Mouse (Mus musculus) heart, postnatal 0 days (tissue): ENCODE measurements around the gene Sh3gl2. TPM values are rescaled to one million over a fixed set of nuclear protein-coding genes. Genes with fewer than 3 reads are reported as not detected.

Experiments
- ATAC-seq: fragments of 200-750 bp; cut with Nextera tagmentation; 2 replicates; pipeline ENCODE4 v1.8.0; 2017; ENCODE audit warnings: low read depth, moderate number of reproducible peaks, moderate library complexity; ENCODE audit not compliant: insufficient read depth
- DNase-seq: peaks from one replicate; pipeline ENCODE4 v3.0.0-alpha.2; 2016; ENCODE audit warnings: low spot score
- H3K27ac ChIP-seq: fragments of 300-500 bp; sonication (generic); 2 replicates; pipeline ENCODE4 v1.5.1; 2014; ENCODE audit warnings: low read depth, mild to moderate bottlenecking
- H3K27me3 ChIP-seq: fragments of 300-500 bp; sonication (generic); 2 replicates; pipeline ENCODE4 v1.6.1; 2014; ENCODE audit warnings: low read length, mixed read lengths; ENCODE audit not compliant: control insufficient read depth, insufficient read depth
- H3K36me3 ChIP-seq: fragments of 300-500 bp; sonication (generic); replicated peaks from 2 replicates; pipeline ENCODE4 v1.6.1; 2014; ENCODE audit warnings: low read length, mixed read lengths; ENCODE audit not compliant: control insufficient read depth, insufficient read depth
- H3K4me1 ChIP-seq: fragments of 300-500 bp; sonication (generic); 2 replicates; pipeline ENCODE4 v1.6.1; 2014; ENCODE audit warnings: antibody characterized with exemption; ENCODE audit not compliant: control insufficient read depth, insufficient read depth
- H3K4me2 ChIP-seq: fragments of 300-500 bp; sonication (generic); 2 replicates; pipeline ENCODE4 v1.6.1; 2014; ENCODE audit warnings: low read depth, mild to moderate bottlenecking, low read length, moderate library complexity
- H3K4me3 ChIP-seq: fragments of 300-500 bp; sonication (generic); 2 replicates; pipeline ENCODE4 v1.5.1; 2014; ENCODE audit warnings: low read depth, low read length
- H3K9ac ChIP-seq: fragments of 300-500 bp; sonication (generic); replicated peaks from 2 replicates; pipeline ENCODE4 v1.6.1; 2014; ENCODE audit warnings: low read depth, low read length, mixed read lengths
- H3K9me3 ChIP-seq: fragments of 300-500 bp; sonication (generic); replicated peaks from 2 replicates; pipeline ENCODE4 v1.6.1; 2016; ENCODE audit warnings: low read length; ENCODE audit not compliant: control insufficient read depth
- CTCF ChIP-seq: IDR thresholded peaks from 2 replicates; pipeline ENCODE4 v1.5.1; 2016; ENCODE audit warnings: antibody characterized with exemption, control low read depth, low read depth
- EP300 ChIP-seq: IDR thresholded peaks from 2 replicates; pipeline ENCODE4 v1.6.1; 2016; ENCODE audit warnings: antibody characterized with exemption, low read depth
- WGBS: fragments of 180-500 bp; shearing (Covaris S2); extraction: QIAGEN DNeasy Blood & Tissue Kit; methylation state at CpG from one replicate; pipeline ENCODE4 v1.1.7; 2014; 5-methylcytosine and 5-hydroxymethylcytosine counted together
- polyA plus RNA-seq: library from polyadenylated mRNA; unstranded; fragments of >200 nt; fragmentation: Nextera tagmentation; extraction: Ambion mirVana; gene quantifications from 2 replicates; pipeline ENCODE4 v1.2.1, GENCODE M21; 2015
- total RNA-seq: library from RNA; depleted of rRNA; stranded (reverse); fragments of >200 nt; gene quantifications from 2 replicates; pipeline ENCODE4 v1.2.3, GENCODE M21; 2014; ENCODE audit warnings: low replicate concordance

Sh3gl2 gene
- total and polyA plus RNA-seq, 2 experiments from 2014 or later, result 0.34 to 1.9 TPM

GRCm38 (mm10) chr4:85256461-85257202 lies 51.7 kb downstream of the Sh3gl2 start:
- ATAC-seq (no peak), DNase-seq (no peak)
- Histone ChIP-seq H3K36me3 (no peaks in the 10 kb centered on the region), H3K27me3 (no peaks in the 10 kb centered on the region), H3K9ac (no peak overlapping the region), H3K4me1 (no peaks in the 10 kb centered on the region), H3K4me2 (no peak overlapping the region), H3K27ac (no peak overlapping the region), H3K4me3 (no peak overlapping the region), H3K9me3 (no peaks in the 10 kb centered on the region)
- TF ChIP-seq CTCF (no peak), EP300 (no peak)
- WGBS, result 76% methylated on average over 5 of the region's 5 CpGs

- WGBS, result 75% methylated on average over 3 of the region's 4 CpGs
- Histone ChIP-seq H3K4me3 (no peak overlapping the region), H3K4me2 (no peak overlapping the region), H3K27ac (no peak overlapping the region), H3K36me3 (no peaks in the 10 kb centered on the region), H3K9ac (no peak overlapping the region), H3K9me3 (no peaks in the 10 kb centered on the region), H3K4me1 (no peaks in the 10 kb centered on the region), H3K27me3 (no peaks in the 10 kb centered on the region)
- no peak for ATAC-seq
- no peak for TF ChIP-seq EP300
- TF ChIP-seq CTCF, result no peak
- DNase-seq, result no peak
These were observed 52.9 kb downstream of the Sh3gl2 start for GRCm38 (mm10) chr4:85257771-85258341.

- DNase-seq (no peak), ATAC-seq (no peak)
- Histone ChIP-seq H3K4me3 (no peak overlapping the region), H3K27me3 (no peaks in the 10 kb centered on the region), H3K9me3 (no peaks in the 10 kb centered on the region), H3K4me1 (no peaks in the 10 kb centered on the region), H3K9ac (no peak overlapping the region), H3K27ac (no peak overlapping the region), H3K4me2 (no peak overlapping the region), H3K36me3 (no peaks in the 10 kb centered on the region)
- TF ChIP-seq CTCF (no peak), EP300 (no peak)
- 82% methylated on average over 12 of the region's 12 CpGs for WGBS
These were observed 56.0 kb downstream of the Sh3gl2 start for GRCm38 (mm10) chr4:85260687-85261658.

GRCm38 (mm10) chr4:85262146-85262545 lies 57.2 kb downstream of the Sh3gl2 start:
- Histone ChIP-seq H3K4me3 (no peak overlapping the region), H3K4me2 (no peak overlapping the region), H3K36me3 (no peaks in the 10 kb centered on the region), H3K27ac (no peak overlapping the region), H3K9me3 (no peaks in the 10 kb centered on the region), H3K4me1 (no peaks in the 10 kb centered on the region), H3K9ac (no peak overlapping the region), H3K27me3 (no peaks in the 10 kb centered on the region)
- ATAC-seq, result no peak
- 70% methylated on average over 6 of the region's 6 CpGs for WGBS
- no peak for DNase-seq
- TF ChIP-seq CTCF (no peak), EP300 (no peak)

GRCm38 (mm10) chr4:85262606-85263005 lies 57.7 kb downstream of the Sh3gl2 start:
- no peak for TF ChIP-seq EP300
- no peak for TF ChIP-seq CTCF
- H3K4me1 ChIP-seq, result no peaks in the 10 kb centered on the region
- WGBS, result 72% methylated on average over 13 of the region's 13 CpGs

More at GRCm38 (mm10) chr4:85262606-85263005, 57.7 kb downstream of the Sh3gl2 start:
- Histone ChIP-seq H3K27ac (no peak overlapping the region), H3K9ac (no peak overlapping the region), H3K4me3 (no peak overlapping the region), H3K36me3 (no peaks in the 10 kb centered on the region), H3K9me3 (no peaks in the 10 kb centered on the region), H3K27me3 (no peaks in the 10 kb centered on the region), H3K4me2 (no peak overlapping the region)
- DNase-seq, result no peak
- ATAC-seq, result no peak
